8 mouse cellular contexts compared by ENCODE assay signal in the genomic region with DNA sequence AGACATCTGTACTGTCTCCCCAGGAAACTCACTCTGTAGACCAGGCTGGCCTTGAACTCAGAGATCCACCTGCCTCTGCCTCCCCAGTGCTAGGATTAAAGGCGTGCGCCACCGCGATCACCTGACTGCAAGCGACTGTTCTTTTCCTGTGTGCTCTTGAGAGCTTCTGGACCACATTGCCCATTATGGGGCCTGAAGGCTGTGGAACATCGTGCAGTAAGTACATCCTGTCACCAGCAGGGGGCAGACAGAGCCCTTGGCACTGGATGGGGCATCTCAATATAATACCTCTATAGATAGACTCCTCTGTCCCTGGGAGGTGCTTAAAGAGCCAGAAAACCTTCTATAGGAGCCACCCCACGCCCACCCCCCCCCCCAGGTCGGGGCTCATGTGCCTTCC. TPM values are rescaled to one million over a fixed set of nuclear protein-coding genes. Genes with fewer than 3 reads are reported as not detected.
DNase-seq lines count a peak whose midpoint lies in the region; ATAC-seq and TF ChIP-seq lines count a peak whose summit lies in the region.

No protein-coding gene starts in this region.

- H3K27ac ChIP-seq in midbrain, embryonic 10.5 days (replicated peaks) = no peak overlapping the region
- no peak overlapping the region for H3K27ac ChIP-seq in midbrain, embryonic 16.5 days (ENCODE audit: low read length)
- H3K27ac ChIP-seq in intestine, postnatal 0 days (ENCODE audit: low read depth, low read length) = no peak overlapping the region
- H3K27ac ChIP-seq in limb, embryonic 10.5 days = no peak overlapping the region
- H3K27ac ChIP-seq in midbrain, embryonic 15.5 days = no peak overlapping the region
- H3K27ac ChIP-seq in stomach, embryonic 14.5 days (ENCODE audit: low read length) = no peak overlapping the region

- H3K4me2 ChIP-seq in midbrain, embryonic 16.5 days (ENCODE audit: low read length) = no peak overlapping the region
- H3K4me2 ChIP-seq in intestine, postnatal 0 days (replicated peaks; ENCODE audit: low read depth) = no peak overlapping the region
- H3K4me2 ChIP-seq in midbrain, embryonic 15.5 days = no peak overlapping the region
- no peak overlapping the region for H3K4me2 ChIP-seq in stomach, embryonic 14.5 days (replicated peaks; ENCODE audit: low read depth, low read length)

- peaks cover 8% of the 10 kb centered on the region for H3K4me1 ChIP-seq in midbrain, embryonic 10.5 days
- H3K4me1 ChIP-seq in midbrain, embryonic 16.5 days (ENCODE audit: control insufficient read depth, insufficient read depth, low read length) = peaks cover 2% of the 10 kb centered on the region; the same call in 1 of the 2 replicates
- no peaks in the 10 kb centered on the region for H3K4me1 ChIP-seq in intestine, postnatal 0 days (replicated peaks; ENCODE audit: control insufficient read depth, insufficient read depth, low read length)
- peaks cover 14% of the 10 kb centered on the region for H3K4me1 ChIP-seq in limb, embryonic 10.5 days
- H3K4me1 ChIP-seq in midbrain, embryonic 15.5 days = 0 out of 2 replicates have a peak, but pooled peaks cover 5% of the 10 kb centered on the region
- H3K4me1 ChIP-seq in stomach, embryonic 14.5 days (ENCODE audit: control insufficient read depth, insufficient read depth, low read length) = no peaks in the 10 kb centered on the region

- peak; percentile 75 for DNase-seq in midbrain, embryonic 10.5 days (ENCODE audit: low spot score)
- DNase-seq in cerebellum, postnatal 36 days = peak; percentile 90 to 92
- DNase-seq in gastrocnemius, adult 8-10 months (ENCODE audit: low spot score in 2 of 2) = peak; percentile 59 to 66
- peak; percentile 84 for DNase-seq in limb, embryonic 10.5 days (ENCODE audit: low spot score)

- no peak overlapping the region for H3K9ac ChIP-seq in midbrain, embryonic 16.5 days (ENCODE audit: low read depth, low read length)
- H3K9ac ChIP-seq in intestine, postnatal 0 days (ENCODE audit: low read depth, low read length) = no peak overlapping the region
- no peak overlapping the region for H3K9ac ChIP-seq in midbrain, embryonic 15.5 days
- H3K9ac ChIP-seq in stomach, embryonic 14.5 days (replicated peaks; ENCODE audit: low read depth, low read length) = no peak overlapping the region

- no peak for ATAC-seq in midbrain, embryonic 16.5 days
- peak; percentile 60; the same call in 1 of the 2 replicates for ATAC-seq in intestine, postnatal 0 days
- 0 out of 2 replicates have a peak, but pooled peaks have one; percentile 54 for ATAC-seq in midbrain, embryonic 15.5 days (replicated peaks)
- ATAC-seq in stomach, embryonic 14.5 days (ENCODE audit: insufficient number of reproducible peaks, insufficient read depth, low FRiP score, low read depth) = peak; percentile 44; the same call in 1 of the 2 replicates

- no peaks in the 10 kb centered on the region for H3K27me3 ChIP-seq in midbrain, embryonic 10.5 days (ENCODE audit: low read depth, poor library complexity, severe bottlenecking)
- no peaks in the 10 kb centered on the region for H3K27me3 ChIP-seq in midbrain, embryonic 16.5 days (ENCODE audit: control insufficient read depth, insufficient read depth, low read depth, low read length)
- no peaks in the 10 kb centered on the region for H3K27me3 ChIP-seq in intestine, postnatal 0 days (replicated peaks; ENCODE audit: control insufficient read depth, insufficient read depth, low read length)
- no peaks in the 10 kb centered on the region for H3K27me3 ChIP-seq in limb, embryonic 10.5 days (ENCODE audit: low read depth, poor library complexity, severe bottlenecking)
- no peaks in the 10 kb centered on the region for H3K27me3 ChIP-seq in midbrain, embryonic 15.5 days (replicated peaks)
- no peaks in the 10 kb centered on the region for H3K27me3 ChIP-seq in stomach, embryonic 14.5 days (ENCODE audit: control insufficient read depth, insufficient read depth, low read length)

- H3K36me3 ChIP-seq in midbrain, embryonic 10.5 days = no peaks in the 10 kb centered on the region
- H3K36me3 ChIP-seq in midbrain, embryonic 16.5 days (ENCODE audit: control insufficient read depth, insufficient read depth, low read length) = no peaks in the 10 kb centered on the region
- H3K36me3 ChIP-seq in intestine, postnatal 0 days (ENCODE audit: control insufficient read depth, insufficient read depth) = no peaks in the 10 kb centered on the region
- H3K36me3 ChIP-seq in limb, embryonic 10.5 days = no peaks in the 10 kb centered on the region
- no peaks in the 10 kb centered on the region for H3K36me3 ChIP-seq in midbrain, embryonic 15.5 days (replicated peaks)
- no peaks in the 10 kb centered on the region for H3K36me3 ChIP-seq in stomach, embryonic 14.5 days (ENCODE audit: control insufficient read depth, insufficient read depth, low read length)

- 35% methylated on average over 8 of the region's 8 CpGs for WGBS in midbrain, embryonic 10.5 days
- 27% methylated on average over 8 of the region's 8 CpGs for WGBS in midbrain, embryonic 16.5 days
- 32% methylated on average over 8 of the region's 8 CpGs for WGBS in intestine, postnatal 0 days
- WGBS in limb, embryonic 10.5 days = 43% methylated on average over 8 of the region's 8 CpGs
- 32% methylated on average over 8 of the region's 8 CpGs for WGBS in midbrain, embryonic 15.5 days
- WGBS in stomach, embryonic 14.5 days = 33% methylated on average over 8 of the region's 8 CpGs

- TF ChIP-seq CTCF in intestine, postnatal 0 days (IDR thresholded peaks at IDR 0.05; ENCODE audit: low read depth) = peak; percentile 88

- H3K4me3 ChIP-seq in midbrain, embryonic 10.5 days = no peak overlapping the region
- no peak overlapping the region for H3K4me3 ChIP-seq in midbrain, embryonic 16.5 days (ENCODE audit: low read depth, low read length)
- no peak overlapping the region for H3K4me3 ChIP-seq in intestine, postnatal 0 days (ENCODE audit: low read depth, low read length)
- H3K4me3 ChIP-seq in limb, embryonic 10.5 days = no peak overlapping the region
- H3K4me3 ChIP-seq in midbrain, embryonic 15.5 days = no peak overlapping the region
- H3K4me3 ChIP-seq in stomach, embryonic 14.5 days (ENCODE audit: low read depth, low read length) = no peak overlapping the region

- no peaks in the 10 kb centered on the region for H3K9me3 ChIP-seq in midbrain, embryonic 10.5 days (replicated peaks)
- no peaks in the 10 kb centered on the region for H3K9me3 ChIP-seq in midbrain, embryonic 16.5 days (replicated peaks; ENCODE audit: control insufficient read depth, low read length, poor library complexity, severe bottlenecking)
- no peaks in the 10 kb centered on the region for H3K9me3 ChIP-seq in intestine, postnatal 0 days (ENCODE audit: control insufficient read depth)
- no peaks in the 10 kb centered on the region for H3K9me3 ChIP-seq in limb, embryonic 10.5 days (replicated peaks)
- no peaks in the 10 kb centered on the region for H3K9me3 ChIP-seq in midbrain, embryonic 15.5 days
- no peaks in the 10 kb centered on the region for H3K9me3 ChIP-seq in stomach, embryonic 14.5 days (ENCODE audit: control insufficient read depth, low read depth, low read length)

RNA-seq across cellular contexts. Expression of gene Cdh15, which starts 12.8 kb away (rescaled TPM):
- polyA plus RNA-seq in midbrain, embryonic 10.5 days (2016; fragmentation: Nextera tagmentation; extraction: Ambion mirVana) = 0.51 and 0.54 TPM in 2 replicates
- polyA plus RNA-seq in midbrain, embryonic 16.5 days (2015; fragmentation: Nextera tagmentation; extraction: Ambion mirVana) = 2.2 and 2.9 TPM in 2 replicates
- total RNA-seq in gastrocnemius, adult 8-10 months (2022) = 10 to 100 TPM; 17.7 to 29.9 (median 21.9) TPM
- 0.04 and 0.07 TPM in 2 replicates for polyA plus RNA-seq in intestine, postnatal 0 days (2015; fragmentation: Nextera tagmentation; extraction: Ambion mirVana)
- polyA plus RNA-seq in limb, embryonic 10.5 days (2016; fragmentation: Nextera tagmentation; extraction: Ambion mirVana) = 1.8 and 6.3 TPM in 2 replicates
- 2.0 and 2.1 TPM in 2 replicates for polyA plus RNA-seq in midbrain, embryonic 15.5 days (2015; fragmentation: Nextera tagmentation; extraction: Ambion mirVana)
- polyA plus RNA-seq in stomach, embryonic 14.5 days (2014; fragmentation: Nextera tagmentation; extraction: Ambion mirVana) = 0.26 and 0.52 TPM in 2 replicates

RNA-seq across cellular contexts. Expression of gene Acsf3, which starts 59.7 kb away (rescaled TPM):
- polyA plus RNA-seq in midbrain, embryonic 10.5 days (2016; fragmentation: Nextera tagmentation; extraction: Ambion mirVana) = 17.8 and 18.6 TPM in 2 replicates
- 15.1 and 18.0 TPM in 2 replicates for polyA plus RNA-seq in midbrain, embryonic 16.5 days (2015; fragmentation: Nextera tagmentation; extraction: Ambion mirVana)
- total RNA-seq in gastrocnemius, adult 8-10 months (2022) = 10 to 100 TPM; 10.5 to 13.1 (median 11.5) TPM
- 22.8 and 22.9 TPM in 2 replicates for polyA plus RNA-seq in intestine, postnatal 0 days (2015; fragmentation: Nextera tagmentation; extraction: Ambion mirVana)
- polyA plus RNA-seq in limb, embryonic 10.5 days (2016; fragmentation: Nextera tagmentation; extraction: Ambion mirVana) = 18.6 and 19.2 TPM in 2 replicates
- 16.4 and 18.3 TPM in 2 replicates for polyA plus RNA-seq in midbrain, embryonic 15.5 days (2015; fragmentation: Nextera tagmentation; extraction: Ambion mirVana)
- 15.9 and 20.8 TPM in 2 replicates for polyA plus RNA-seq in stomach, embryonic 14.5 days (2014; fragmentation: Nextera tagmentation; extraction: Ambion mirVana)
